ENCODE assay signal across 7 mouse cellular contexts in genomic region chr9:63879710-63880428, GRCm38 (mm10).
DNase-seq lines count a peak whose midpoint lies in the region; ATAC-seq lines count a peak whose summit lies in the region.

No protein-coding gene starts in this region.

- H3K4me1 ChIP-seq in liver, embryonic 16.5 days (ENCODE audit: control insufficient read depth, low read depth, low read length) = no peaks in the 10 kb centered on the region; the same call in 1 of the 2 replicates

- H3K4me3 ChIP-seq in liver, embryonic 16.5 days (ENCODE audit: low read depth, low read length) = peak overlapping the region; percentile 23

- WGBS in liver, embryonic 16.5 days (ENCODE audit: insufficient replicate concordance) = 21% methylated on average over 15 of the region's 15 CpGs

- DNase-seq in 3T3-L1 (ENCODE audit: low read depth, low spot score) (peak; percentile 23), ES-CJ7 (ENCODE audit: low read depth, low spot score) (peak; percentile 60)
- DNase-seq in forelimb bud, embryonic 11.5 days (ENCODE audit: low read depth, low spot score) = peak; percentile 29
- no peak for DNase-seq in ovary, postnatal 10 days (ENCODE audit: low spot score)
- no peak for DNase-seq in spleen, postnatal 14 days (ENCODE audit: low spot score in 2 of 2)
- no peak for DNase-seq in T-cell, adult 2 months (ENCODE audit: low spot score)

- H3K27ac ChIP-seq in liver, embryonic 16.5 days (ENCODE audit: low read length) = no peak overlapping the region

- no peak for ATAC-seq in liver, embryonic 16.5 days (ENCODE audit: low read depth)

- peak overlapping the region; percentile 48 for H3K4me2 ChIP-seq in liver, embryonic 16.5 days (ENCODE audit: low read depth, low read length)

- no peaks in the 10 kb centered on the region for H3K36me3 ChIP-seq in liver, embryonic 16.5 days (ENCODE audit: control insufficient read depth, insufficient read depth)

- no peaks in the 10 kb centered on the region; the same call in 1 of the 2 replicates for H3K27me3 ChIP-seq in liver, embryonic 16.5 days (ENCODE audit: control insufficient read depth, insufficient read depth, low read depth, low read length)

- no peak overlapping the region for H3K9ac ChIP-seq in liver, embryonic 16.5 days (ENCODE audit: low read depth, low read length)

- no peaks in the 10 kb centered on the region for H3K9me3 ChIP-seq in liver, embryonic 16.5 days (replicated peaks; ENCODE audit: control insufficient read depth, low read length)

Comparison
In these comparisons a context has a peak if more than half of its experiments do, and no peak if none do; other contexts are left out.
1. DNase-seq: peak in 3T3-L1 (single experiment), ES-CJ7 (single experiment) and forelimb bud, embryonic 11.5 days (single experiment); none in ovary, postnatal 10 days (single experiment), spleen, postnatal 14 days (0 of 2) and T-cell, adult 2 months (single experiment).